Mouse (Mus musculus) 3T3-L1 (cell line): Measurements from ENCODE around the gene Mtm1.
A peak's percentile ranks its signal among the peaks of the same experiment; 100 is the strongest.

Experiments
- DNase-seq: peaks from one replicate; pipeline ENCODE4 v3.0.0-alpha.2; 2015; ENCODE audit warnings: low read depth, low spot score

Gene Mtm1

GRCm38 (mm10) chrX:71210467-71210866 lies at the start of gene Mtm1:
Mtm1 (plus strand) TSS chrX:71210767.
- no peak for DNase-seq

GRCm38 (mm10) chrX:71181526-71181925 lies 29.0 kb upstream of the Mtm1 start:
- no peak for DNase-seq

GRCm38 (mm10) chrX:71183671-71184070 lies 26.9 kb upstream of the Mtm1 start:
- no peak for DNase-seq

GRCm38 (mm10) chrX:71186396-71186795 lies 24.2 kb upstream of the Mtm1 start:
- DNase-seq: no peak

- peak; percentile 15 for DNase-seq
Measured at GRCm38 (mm10) chrX:71204776-71205175, 5.8 kb upstream of the Mtm1 start.

GRCm38 (mm10) chrX:71205821-71206542 lies 4.6 kb upstream of the Mtm1 start:
- DNase-seq: no peak

GRCm38 (mm10) chrX:71206595-71206994 lies 4.0 kb upstream of the Mtm1 start:
- DNase-seq: no peak

GRCm38 (mm10) chrX:71212911-71213310 lies 2.3 kb downstream of the Mtm1 start:
- no peak for DNase-seq

- DNase-seq: peak; percentile 97
Measured at GRCm38 (mm10) chrX:71214441-71215112, 4.0 kb downstream of the Mtm1 start.

GRCm38 (mm10) chrX:71215113-71215708 lies 4.6 kb downstream of the Mtm1 start:
- peak; percentile 17 for DNase-seq

- peak; percentile 10 for DNase-seq
Measured at GRCm38 (mm10) chrX:71216879-71217278, 6.3 kb downstream of the Mtm1 start.

GRCm38 (mm10) chrX:71218853-71219252 lies 8.3 kb downstream of the Mtm1 start:
- no peak for DNase-seq

GRCm38 (mm10) chrX:71220896-71221295 lies 10.3 kb downstream of the Mtm1 start:
- peak; percentile 63 for DNase-seq

- no peak for DNase-seq
Measured at GRCm38 (mm10) chrX:71222648-71223408, 12.3 kb downstream of the Mtm1 start.

GRCm38 (mm10) chrX:71226881-71227280 lies 16.3 kb downstream of the Mtm1 start:
- DNase-seq: no peak

- DNase-seq: no peak
Measured at GRCm38 (mm10) chrX:71228200-71228599, 17.6 kb downstream of the Mtm1 start.

- DNase-seq: no peak
Measured at GRCm38 (mm10) chrX:71230847-71231246, 20.3 kb downstream of the Mtm1 start.

GRCm38 (mm10) chrX:71256422-71256821 lies 45.9 kb downstream of the Mtm1 start:
- no peak for DNase-seq

- no peak for DNase-seq
Measured at GRCm38 (mm10) chrX:71260857-71261256, 50.3 kb downstream of the Mtm1 start.

GRCm38 (mm10) chrX:71264316-71264715 lies 53.7 kb downstream of the Mtm1 start:
- DNase-seq: no peak

GRCm38 (mm10) chrX:71268972-71269371 lies 58.4 kb downstream of the Mtm1 start:
- DNase-seq: no peak

- DNase-seq: no peak
Measured at GRCm38 (mm10) chrX:71274150-71274549, 63.6 kb downstream of the Mtm1 start.
